Mouse (Mus musculus): ENCODE data around the gene Zfp534. TPM values are rescaled to one million over a fixed set of nuclear protein-coding genes. Genes with fewer than 3 reads are reported as not detected.
"Not testable (repeated sequence)": the region's sequence is repeated elsewhere in the genome, so short reads cannot be mapped to it uniquely, and the experiment has no call there.

The Zfp534 gene
- not detected for total RNA-seq (2021)
- long read RNA-seq, experiment 1: 0 reads
- long read RNA-seq, experiment 2: 0 reads

GRCm38 (mm10) chr4:147702453-147702852, at the start of gene Zfp534:
Zfp534 (minus strand) TSS chr4:147702553.
- not testable (repeated sequence) for DNase-seq

GRCm38 (mm10) chr4:147746255-147746654, 43.9 kb upstream of the Zfp534 start:
- DNase-seq: not testable (repeated sequence)

- DNase-seq: peak; percentile 5
Measured at GRCm38 (mm10) chr4:147738636-147739369, 36.5 kb upstream of the Zfp534 start.

GRCm38 (mm10) chr4:147655245-147655644, 47.1 kb downstream of the Zfp534 start:
- not testable (repeated sequence) for DNase-seq

GRCm38 (mm10) chr4:147647407-147647806, 54.9 kb downstream of the Zfp534 start:
- not testable (repeated sequence) for DNase-seq

- DNase-seq: not testable (repeated sequence)
Measured at GRCm38 (mm10) chr4:147642413-147642812, 59.9 kb downstream of the Zfp534 start, which contains the start of gene Zfp979. Zfp979 (minus strand) TSS chr4:147642513.

- not testable (repeated sequence) for DNase-seq
Measured at GRCm38 (mm10) chr4:147641932-147642331, 60.4 kb downstream of the Zfp534 start.

GRCm38 (mm10) chr4:147633818-147634262, 68.5 kb downstream of the Zfp534 start:
- not testable (repeated sequence) for DNase-seq

Other genes with a start within 250 kb of the Zfp534 start
- gene Zfp982, start 210.1 kb downstream of the Zfp534 start, total RNA-seq (2021): 1 to 10 TPM; 4.9 to 5.1 TPM
- under 1 TPM; 0.16 to 0.47 TPM for gene Gm16503, start 162.3 kb downstream of the Zfp534 start, total RNA-seq (2021)
- not detected for gene Zfp985, start 149.3 kb downstream of the Zfp534 start, total RNA-seq (2021)
- gene Zfp979, start 60.0 kb downstream of the Zfp534 start, total RNA-seq (2021): 1 to 10 TPM; 1.2 to 1.7 TPM
- 1 to 10 TPM; 1.5 to 2.3 TPM for gene Zfp984, start 107.2 kb upstream of the Zfp534 start, total RNA-seq (2021)
- 1 to 10 TPM; 7.2 to 8.5 TPM for gene Zfp933, start 145.8 kb upstream of the Zfp534 start, total RNA-seq (2021)
- 1 to 10 TPM; 6.2 to 9.2 TPM for gene Miip, start 166.3 kb upstream of the Zfp534 start, total RNA-seq (2021)
- gene Fv1, start 166.4 kb upstream of the Zfp534 start, total RNA-seq (2021): 1 to 10 TPM; 3.2 to 4.6 TPM
- gene Mfn2, start 202.2 kb upstream of the Zfp534 start, total RNA-seq (2021): 100 to 1,000 TPM; 254 to 282 TPM
- 10 to 100 TPM; 50.6 to 55.3 TPM for gene Plod1, start 234.2 kb upstream of the Zfp534 start, total RNA-seq (2021)
- 10 to 100 TPM; 25.7 to 28.2 TPM for gene 2510039O18Rik, start 238.3 kb upstream of the Zfp534 start, total RNA-seq (2021)

Measured in gastrocnemius, postnatal 10 days (tissue).